Mouse (Mus musculus) c-Kit-positive CD71-positive TER-119-positive erythroid progenitor cells, embryonic 14.5 days (primary cell): ENCODE data around the gene Uqcc3.
A peak's percentile ranks its signal among the peaks of the same experiment; 100 is the strongest.
"Not testable (repeated sequence)": the region's sequence is repeated elsewhere in the genome, so short reads cannot be mapped to it uniquely, and the experiment has no call there.

ENCODE experiments used
- DNase-seq: peaks from one replicate; pipeline ENCODE4 v3.0.0-alpha.2; 2013; ENCODE audit warnings: low spot score

Gene Uqcc3

DNA sequence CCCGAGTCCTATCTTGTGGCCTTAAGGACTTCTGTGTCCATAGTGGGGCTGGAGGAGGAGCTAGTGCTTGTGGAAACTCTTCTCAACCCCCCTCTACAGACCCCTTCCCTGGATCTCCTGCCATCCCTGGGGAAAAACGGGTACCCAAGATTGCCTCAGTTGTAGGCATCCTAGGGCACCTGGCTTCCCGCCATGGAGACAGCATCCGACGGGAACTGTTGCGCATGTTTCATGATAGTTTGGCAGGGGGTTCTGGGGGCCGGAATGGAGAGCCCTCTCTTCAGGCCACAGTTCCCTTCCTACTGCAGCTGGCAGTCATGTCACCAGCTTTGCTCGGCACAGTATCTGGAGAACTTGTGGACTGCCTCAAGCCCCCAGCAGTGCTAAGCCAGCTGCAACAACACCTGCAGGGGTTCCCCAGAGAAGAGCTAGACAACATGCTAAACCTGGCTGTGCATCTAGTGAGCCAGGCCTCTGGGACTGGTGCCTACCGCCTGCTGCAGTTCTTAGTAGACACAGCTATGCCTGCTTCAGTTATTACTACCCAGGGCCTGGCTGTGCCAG lies 14.8 kb upstream of the Uqcc3 start:
- DNase-seq, result no peak

DNA sequence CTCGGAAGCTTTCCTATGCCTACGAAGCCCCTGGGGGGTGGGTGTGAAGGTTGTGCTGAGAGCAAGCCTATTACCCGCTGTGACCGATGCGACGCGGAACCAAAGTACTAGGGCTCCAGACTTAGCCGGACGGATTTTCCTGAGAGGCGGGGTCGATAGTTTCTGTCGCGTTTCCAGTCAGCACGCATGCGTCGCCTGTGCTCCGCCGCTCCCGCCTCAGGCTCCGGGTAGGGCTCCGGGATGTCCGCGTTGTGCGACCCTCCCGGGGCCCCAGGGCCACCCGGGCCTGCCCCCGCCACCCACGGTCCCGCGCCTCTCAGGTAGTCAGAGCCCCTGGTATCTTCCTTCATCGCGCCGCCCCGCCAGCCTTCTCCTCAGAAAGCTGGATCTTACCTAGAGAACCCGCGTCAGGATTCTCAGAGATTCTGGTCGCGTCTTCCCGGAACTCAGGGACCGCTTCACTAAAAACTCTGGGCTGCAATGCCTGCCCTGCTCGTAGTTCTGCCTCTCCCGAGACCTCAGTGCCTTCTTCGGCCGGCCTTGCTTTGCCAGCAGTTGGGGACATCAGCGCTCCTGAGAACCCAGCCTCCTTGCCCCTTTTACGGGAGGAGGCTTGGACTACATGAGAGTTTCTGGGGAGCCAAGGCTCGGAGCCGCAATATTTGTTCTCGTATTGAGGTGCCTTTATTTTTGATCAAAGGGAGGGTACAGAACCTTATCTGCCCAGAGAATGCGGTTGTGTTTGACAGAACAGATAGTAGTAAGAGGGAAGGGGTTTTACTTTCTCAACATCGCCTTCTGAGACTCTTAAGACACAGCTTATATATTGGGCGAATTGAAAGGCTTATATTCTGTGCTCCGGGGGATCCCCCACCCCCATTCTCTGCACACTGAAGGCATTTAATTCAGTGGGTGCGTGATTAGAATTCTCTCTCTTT lies 12.4 kb upstream of the Uqcc3 start, which contains the start of gene Ints5:
TSS of gene Ints5 (plus strand) at position 177 of the 938 bp plus-strand sequence.
- peak; percentile 88 for DNase-seq

DNA sequence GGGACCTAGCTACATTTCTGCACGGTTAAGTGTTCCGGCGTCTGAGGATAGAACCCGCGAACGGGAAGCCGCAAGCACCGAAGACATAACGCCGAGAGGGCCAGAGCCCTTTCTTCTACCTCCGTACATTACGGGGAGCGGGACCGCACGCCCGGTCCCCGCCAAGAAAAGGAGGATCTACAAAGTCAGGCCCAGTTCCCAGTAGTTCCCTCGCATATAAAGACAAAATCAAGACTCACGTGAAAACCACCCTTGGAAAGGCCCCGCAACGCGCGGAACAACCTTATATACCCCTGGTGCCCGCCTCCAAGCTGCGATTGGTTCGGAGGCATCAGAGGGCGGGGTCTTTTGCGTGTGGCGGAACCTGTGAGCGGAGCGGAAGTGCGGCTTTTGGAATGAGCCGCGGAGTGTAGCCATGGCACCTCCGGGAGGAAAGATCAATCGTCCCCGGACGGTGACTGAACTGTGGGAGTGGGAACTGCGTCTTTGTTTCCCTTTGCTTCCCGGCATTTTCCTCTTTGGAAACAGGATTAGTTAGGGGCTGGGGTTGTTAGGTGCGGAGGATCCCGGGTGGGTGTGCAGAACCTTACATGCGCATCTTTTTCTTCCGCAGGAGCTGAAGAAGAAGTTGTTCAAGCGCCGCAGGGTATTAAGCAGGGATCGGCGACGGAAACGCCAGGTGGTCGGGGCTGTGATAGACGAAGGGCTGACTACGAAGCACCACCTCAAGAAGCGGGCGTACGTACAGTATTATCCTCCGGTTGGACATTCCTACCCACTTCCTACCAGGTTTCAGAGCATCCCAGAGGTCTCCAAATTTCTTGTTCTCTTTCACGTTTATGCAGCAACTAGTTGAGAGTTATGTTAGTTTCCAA lies 8.0 kb upstream of the Uqcc3 start, which contains the start of the genes 1810009A15Rik and Gm49416:
TSS of gene 1810009A15Rik (plus strand) at position 343 of the 875 bp plus-strand sequence.
TSS of gene Gm49416 (plus strand) at position 416 of the 875 bp plus-strand sequence.
- DNase-seq, result peak; percentile 97

DNA sequence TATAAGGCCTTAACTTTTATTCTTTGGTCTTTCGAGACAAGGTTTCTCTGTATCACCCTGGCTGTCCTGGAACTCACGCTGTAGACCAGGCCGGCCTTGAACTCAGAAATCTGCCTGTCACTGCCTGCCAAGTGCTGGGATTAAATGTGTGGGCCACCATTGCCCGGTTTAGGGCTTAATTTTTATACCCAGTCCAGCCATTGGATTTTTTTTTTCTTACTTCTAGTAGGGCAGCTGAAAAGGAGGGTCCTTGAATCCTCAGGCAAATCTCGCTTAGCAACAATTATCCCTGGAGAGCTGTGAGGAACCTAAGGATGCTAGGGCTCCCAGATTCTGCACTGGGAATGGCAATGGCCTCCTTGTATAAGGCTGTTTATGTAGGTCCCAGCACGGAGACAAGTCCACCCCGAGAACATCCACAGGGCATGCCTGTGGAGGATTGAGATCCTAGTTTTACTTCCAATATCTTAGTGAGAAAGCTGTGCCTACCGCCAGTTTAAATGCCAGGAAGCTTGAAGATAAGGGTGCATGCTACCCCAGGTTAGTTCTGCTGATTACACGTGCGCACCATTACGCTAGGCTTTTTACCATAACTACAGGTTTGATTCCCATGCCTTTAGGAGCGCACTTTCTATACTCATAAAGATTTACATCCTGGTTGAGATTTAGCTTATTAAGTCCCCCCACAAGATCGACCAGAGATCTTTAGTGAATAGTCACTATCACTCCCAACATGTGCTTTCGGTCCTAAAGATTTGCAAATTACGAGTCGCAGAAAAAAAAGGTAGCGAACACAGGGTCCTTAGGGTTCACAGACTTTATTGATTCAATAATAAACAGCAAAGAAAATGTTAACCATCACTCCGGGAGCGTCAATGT lies 7.1 kb upstream of the Uqcc3 start:
- DNase-seq, result peak; percentile 59

DNA sequence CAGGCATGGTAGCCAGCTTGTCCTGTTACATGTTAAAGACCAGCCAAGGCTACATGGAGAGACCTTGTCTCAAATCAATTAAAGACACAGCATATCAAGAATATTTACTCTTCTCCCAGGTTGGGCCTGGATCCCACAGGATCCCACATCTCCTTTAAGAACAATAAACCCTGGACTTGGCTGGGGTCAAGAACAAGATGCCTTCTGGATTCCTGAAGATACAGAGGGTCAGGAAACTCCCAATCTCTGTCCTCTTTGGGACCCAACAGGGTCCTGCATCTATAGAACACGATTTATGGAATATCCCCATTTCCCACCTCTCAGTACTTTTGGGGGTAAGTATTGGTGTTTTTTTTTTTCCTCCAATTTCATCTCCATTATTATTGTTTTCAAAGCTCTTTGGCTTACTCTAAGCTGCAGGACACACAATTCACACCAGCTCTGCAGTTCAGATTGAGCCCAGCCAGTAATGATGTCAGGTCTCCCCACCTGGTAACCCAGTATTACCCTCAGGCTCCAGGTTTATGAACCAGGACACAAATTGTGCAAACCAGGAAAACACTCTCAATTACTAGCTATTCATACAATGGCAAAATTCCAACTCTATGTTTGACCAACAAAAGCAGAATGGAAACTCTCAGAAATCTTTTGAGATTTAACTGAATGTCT lies 6.3 kb upstream of the Uqcc3 start:
- DNase-seq, result no peak

DNA sequence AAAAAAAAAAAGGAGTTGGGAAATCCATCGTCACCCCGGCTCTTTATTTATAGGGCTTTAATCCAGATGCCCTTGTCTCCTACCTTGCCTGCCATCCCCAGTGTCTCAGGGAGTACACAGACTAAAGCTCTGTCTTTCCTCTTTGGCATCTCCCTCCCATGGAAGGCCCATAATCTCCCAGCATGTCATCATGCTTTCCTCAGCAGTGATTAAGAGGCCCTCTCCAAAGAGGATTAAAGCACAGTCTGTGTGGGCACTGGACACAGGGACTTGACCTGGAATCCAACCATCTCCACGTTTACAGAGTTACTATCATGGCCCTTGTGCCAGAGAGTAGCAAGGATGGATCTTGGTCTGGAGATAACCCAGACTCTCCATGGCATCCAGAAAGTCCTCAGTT lies 2.9 kb upstream of the Uqcc3 start, which contains the start of the genes Lbhd1 and Gm49403:
TSS of gene Lbhd1 (plus strand) at position 117 of the 400 bp plus-strand sequence.
TSS of gene Gm49403 (plus strand) at position 315 of the 400 bp plus-strand sequence.
- DNase-seq, result no peak

DNA sequence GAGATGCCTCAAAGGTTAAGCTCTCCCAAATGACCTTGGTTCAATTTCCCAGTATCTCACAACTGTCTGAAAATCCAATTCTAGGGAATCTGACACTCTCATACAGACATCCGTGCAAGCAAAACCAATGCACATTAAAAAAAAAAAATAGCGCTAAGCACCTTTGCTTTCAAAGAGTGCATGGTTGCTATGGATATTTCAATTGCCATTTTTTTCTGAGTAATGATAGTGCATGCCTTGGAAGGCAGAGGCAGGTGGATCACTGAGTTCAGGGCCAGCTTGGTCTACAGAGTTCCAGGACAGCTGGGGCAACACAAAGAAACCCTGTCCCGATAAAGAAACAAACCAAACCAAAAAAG lies 290 bp upstream of the Uqcc3 start:
- no peak for DNase-seq

DNA sequence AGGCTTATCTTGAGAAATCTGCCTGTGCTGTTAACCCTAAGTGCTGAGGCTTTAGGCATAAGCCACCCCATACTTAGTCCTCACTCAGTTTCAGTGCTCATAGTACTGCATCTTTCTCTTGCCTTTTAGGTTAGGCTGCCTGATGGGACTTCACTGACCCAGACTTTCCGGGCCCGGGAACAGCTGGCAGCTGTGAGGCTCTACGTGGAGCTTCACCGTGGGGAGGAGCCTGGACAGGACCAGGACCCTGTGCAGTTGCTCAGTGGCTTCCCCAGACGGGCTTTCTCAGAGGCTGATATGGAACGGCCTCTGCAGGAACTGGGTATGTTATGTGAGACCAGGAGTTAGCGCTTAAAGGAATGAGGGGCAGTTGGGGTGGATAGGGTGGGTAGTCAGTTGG lies 5.7 kb downstream of the Uqcc3 start:
- no peak for DNase-seq

DNA sequence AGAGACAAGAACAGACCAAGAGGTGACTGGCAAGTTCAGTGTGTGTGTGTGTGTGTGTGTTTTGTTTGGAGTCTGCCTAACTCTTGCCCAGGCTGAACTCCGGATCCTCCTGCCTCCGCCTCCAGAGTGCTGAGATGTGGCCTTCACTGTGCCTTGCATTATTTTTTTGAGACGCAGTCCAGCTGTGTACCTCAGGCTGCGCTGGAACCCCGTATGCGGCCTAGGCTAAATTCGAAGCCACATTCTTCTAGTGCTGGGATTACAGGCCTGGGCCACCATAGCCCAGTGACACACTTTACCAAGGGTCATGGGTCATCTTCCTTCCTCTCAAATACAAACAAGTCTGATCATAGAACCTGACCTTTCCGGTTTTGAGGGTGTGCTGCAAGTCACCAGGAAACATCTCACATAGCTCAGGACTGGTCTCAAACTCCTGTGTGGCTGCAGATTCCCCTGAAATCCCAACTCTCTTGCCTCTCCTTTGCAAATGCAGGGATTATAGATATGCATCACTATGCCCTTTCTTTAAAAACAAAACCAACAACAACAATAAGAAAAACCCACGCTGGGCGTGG lies 8.4 kb downstream of the Uqcc3 start:
- no peak for DNase-seq

DNA sequence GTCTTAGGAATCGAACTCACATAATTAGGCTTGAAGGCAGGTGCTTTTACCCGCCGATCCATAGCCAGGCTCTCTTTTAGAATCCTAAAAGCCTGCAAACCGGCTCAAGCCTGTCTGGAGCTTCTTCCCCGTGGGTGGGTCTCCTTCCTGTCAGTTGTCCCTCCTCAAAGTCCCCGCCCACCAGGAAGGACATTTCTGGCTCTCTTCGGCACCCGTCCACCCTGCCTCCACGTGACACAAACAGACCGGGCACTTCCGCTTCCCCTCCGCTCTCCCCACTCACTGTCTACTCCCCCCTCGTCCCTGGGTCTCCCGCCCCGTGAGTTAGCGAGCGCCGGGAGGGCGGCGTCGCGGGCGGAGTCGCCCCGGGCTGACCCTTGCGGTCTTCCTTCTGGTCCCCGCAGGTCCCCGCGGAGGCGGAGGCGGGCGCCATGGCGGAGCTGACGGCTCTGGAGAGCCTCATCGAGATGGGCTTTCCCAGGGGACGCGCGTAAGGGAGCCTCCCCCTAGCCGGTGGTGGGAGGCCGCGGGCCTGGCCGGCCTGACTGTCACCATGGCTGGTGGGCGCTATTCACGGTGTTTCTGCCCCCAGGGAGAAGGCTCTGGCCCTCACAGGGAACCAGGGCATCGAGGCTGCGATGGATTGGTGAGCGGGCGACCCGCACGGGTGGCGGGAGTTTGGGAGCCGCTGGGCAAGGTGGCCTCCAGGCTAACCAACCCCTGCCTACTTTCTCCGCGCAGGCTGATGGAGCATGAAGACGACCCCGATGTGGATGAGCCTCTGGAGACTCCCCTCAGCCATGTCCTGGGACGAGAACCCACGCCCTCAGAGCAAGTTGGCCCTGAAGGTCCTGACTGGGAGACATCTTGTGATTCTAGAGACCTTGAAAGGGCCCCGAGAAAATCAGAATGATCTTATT lies 9.2 kb downstream of the Uqcc3 start, which contains the start of gene Ubxn1:
TSS of gene Ubxn1 (plus strand) at position 230 of the 920 bp plus-strand sequence.
- DNase-seq, result peak; percentile 96

DNA sequence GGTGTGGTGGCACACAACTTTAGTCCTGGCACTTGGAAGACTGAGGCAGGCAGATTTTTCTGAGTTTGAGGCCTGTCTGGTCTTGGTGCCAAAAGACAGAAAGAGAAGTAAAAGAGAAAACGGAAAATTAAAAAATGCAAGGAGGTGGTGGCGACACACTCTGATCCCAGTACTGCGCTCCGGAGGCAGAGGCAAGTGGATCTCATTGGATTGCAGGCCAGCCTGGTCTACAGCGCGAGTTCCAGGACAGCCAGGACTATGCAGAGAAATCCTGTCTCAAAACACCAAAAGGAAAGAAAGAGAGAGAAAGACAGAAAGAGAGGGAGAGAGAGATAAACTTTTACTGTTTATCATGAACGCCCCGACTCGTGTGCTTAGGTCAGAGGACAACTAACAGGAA lies 9.9 kb downstream of the Uqcc3 start:
- no peak for DNase-seq

DNA sequence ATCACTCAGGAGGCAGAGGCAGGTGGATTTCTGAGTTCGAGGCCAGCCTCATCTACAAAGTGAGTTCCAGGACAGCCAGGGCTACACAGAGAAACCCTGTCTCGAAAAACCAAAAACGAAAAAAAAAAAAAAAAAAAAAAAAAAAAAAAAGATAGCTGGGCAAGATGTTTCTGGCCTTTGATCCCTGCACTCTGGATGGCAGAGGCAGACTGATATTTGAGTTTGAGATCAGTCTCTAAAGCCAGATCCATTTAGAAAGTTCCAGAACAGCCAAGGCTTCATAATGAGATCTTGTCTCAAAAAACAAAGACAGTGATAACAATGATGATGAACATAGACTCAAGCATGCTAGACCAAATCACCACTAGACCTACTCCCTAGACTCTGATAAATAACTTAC lies 10.3 kb downstream of the Uqcc3 start:
- DNase-seq, result not testable (repeated sequence)

DNA sequence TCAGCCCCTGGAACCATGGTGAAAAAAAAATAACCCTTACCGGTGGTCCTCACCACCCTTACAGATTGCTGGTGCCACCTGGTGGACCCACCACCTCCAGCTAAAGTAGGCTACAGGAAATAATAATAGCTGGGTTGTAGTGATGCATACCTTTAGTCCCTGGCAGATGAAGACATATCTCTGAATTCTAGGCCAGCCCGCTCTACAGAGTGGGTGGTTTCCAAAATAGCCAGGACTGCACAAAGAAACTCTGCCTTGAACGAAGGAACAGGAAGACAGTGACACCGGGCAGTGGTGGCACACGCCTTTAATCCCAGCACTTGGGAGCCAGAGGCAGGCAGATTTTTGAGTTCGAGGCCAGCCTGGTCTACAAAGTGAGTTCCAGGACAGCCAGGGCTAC lies 16.5 kb downstream of the Uqcc3 start:
- no peak for DNase-seq

DNA sequence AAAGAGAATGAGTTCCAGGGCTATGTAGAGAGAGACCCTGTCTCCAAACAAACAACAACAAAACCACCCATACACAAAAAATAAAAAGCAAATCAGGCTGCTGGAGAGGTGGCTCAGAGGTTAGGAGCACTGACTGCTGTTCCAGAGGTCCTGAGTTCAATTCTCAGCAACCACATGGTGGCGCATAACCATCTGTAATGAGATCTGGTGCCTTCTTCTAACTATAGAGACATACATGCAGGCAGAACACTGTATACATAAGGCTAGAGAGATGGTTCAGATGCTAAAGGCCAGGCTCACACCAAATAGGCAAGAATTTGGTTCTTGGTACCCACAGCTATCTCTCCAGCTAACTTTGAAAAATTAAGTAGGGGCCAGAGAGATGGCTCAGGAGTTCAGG lies 21.7 kb downstream of the Uqcc3 start:
- no peak for DNase-seq

DNA sequence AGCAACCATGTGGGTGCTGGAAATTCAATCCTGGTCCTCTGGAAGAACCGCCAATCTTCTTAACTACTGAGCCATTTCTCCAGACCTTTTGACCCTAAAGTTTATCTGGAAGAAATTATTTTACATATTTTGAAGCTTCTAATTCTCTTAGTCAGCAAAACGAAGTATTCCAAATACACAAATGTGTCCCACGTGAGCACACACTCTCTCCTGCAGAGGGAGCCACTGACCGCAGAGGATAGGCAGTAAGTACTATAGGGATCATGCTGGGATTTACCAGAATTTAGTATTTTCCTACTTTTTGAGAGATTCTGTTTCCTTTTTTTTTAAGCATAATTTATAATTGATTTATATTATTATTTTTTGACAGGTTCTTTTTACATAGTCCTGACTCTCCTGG lies 23.0 kb downstream of the Uqcc3 start:
- peak; percentile 60 for DNase-seq

DNA sequence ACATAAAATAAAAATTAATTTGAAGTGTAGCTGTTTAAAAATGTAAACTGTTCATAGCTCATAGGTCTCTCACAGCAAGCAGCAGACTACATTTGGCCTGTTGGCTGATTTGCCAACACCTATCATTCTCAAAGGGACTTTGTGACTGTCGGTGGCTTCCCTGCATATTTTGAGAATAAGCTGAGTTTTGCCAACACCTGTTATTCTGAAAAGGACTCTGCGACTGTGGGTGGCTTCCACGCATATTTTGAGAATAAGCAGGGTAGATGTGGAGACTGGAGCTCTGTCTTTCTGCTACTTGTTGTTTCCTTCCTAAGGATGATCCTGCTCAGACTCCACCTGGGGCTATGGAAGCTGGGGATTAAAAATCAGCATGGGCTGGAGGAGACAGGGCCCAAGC lies 27.6 kb downstream of the Uqcc3 start:
- DNase-seq, result no peak

DNA sequence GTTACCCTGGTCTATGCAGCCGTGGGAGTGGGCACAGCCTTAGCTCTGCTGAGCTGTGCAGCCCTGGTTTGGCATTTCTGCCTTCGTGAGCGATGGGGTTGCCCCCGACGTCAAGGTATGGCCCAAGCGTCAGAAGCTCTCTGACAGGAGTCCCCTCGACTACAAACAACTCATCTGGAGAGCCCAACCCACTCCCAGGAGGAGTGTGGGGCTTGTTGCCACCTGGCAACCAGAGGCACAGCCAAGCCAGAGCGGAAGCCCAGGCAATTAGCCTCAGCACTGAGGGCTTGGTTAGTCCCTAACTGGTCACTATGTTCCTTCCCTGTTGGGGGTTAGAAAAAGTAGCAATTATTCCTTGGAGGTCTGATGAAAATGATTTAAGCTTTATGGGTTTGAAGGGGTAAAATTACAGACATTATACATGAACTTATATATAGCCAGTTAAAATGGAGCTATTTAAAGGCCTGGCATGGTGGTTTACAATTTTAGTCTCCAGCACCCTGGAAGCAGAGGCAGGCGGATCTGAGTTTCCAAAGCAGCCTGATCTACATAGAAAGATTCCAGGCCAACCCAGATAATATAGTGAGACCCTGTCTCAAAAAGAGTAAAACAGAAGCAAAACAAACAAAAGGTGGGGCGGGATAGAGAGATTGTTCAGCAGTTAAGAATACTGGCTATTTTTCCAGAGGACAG lies 28.3 kb downstream of the Uqcc3 start:
- DNase-seq, result no peak

DNA sequence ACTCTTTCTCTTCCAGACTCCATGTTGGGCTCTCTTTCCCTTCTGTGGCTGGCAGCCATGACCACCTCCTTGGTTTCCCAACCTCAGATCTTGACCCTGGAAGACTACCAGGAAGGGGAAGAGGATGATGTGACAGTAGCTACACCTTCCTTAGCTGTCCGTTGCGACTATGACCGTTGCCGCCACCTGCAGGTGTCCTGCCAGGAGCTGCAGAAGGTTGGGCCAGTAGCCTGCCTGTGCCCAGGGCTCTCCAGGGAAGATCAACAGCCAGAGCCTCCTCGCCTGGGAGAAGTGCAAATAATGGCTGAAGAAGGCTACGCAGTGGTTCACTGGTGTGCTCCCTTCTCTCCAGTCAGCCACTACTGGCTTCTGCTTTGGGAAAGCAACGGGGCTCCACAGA lies 29.1 kb downstream of the Uqcc3 start:
- no peak for DNase-seq
